Mouse (Mus musculus): ENCODE data around the gene Pfpl.

DNA sequence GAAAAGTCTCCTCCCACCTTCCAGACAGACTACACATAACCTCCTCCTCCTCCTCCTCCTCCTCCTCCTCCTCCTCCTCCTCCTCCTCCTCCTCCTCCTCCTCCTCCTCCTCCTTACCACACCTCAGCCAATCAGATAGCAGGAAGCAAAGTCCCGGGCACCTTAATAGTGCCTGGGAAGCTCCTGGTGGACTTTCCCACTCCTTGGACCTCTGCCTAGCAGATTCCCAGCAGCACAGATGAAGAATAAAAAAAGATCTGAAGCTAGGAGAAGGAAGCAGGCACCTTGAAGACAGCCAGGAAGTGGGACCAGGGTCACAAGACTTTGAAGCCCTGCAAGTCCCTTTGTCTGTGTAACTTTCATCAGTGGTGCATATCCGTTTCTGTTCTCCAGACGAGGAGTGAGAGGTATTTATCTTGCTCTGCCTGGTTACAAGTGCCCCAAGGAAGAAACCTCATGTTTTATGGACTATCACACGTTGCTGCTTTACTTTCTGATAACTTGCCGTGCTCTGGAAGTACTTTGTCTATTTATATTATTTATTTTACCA lies 49.1 kb downstream of the Pfpl start:
- TF ChIP-seq CTCF (IDR thresholded peaks at IDR 0.05; ENCODE audit: low read depth) (no peak), EP300 (IDR thresholded peaks at IDR 0.05; ENCODE audit: low read depth) (no peak)

Data from liver, postnatal 0 days (tissue).